Mouse (Mus musculus): ENCODE data around the gene Olfr93. TPM values are rescaled to one million over a fixed set of nuclear protein-coding genes. Genes with fewer than 3 reads are reported as not detected.

Gene Olfr93
- total and polyA plus RNA-seq, 3 experiments, result 0.27 TPM; not detected in 2

GRCm38 (mm10) chr17:37093289-37093688, 68.0 kb downstream of the Olfr93 start:
- no peak overlapping the region for H3K4me3 ChIP-seq (ENCODE audit: low read depth, low read length)
- no peaks in the 10 kb centered on the region for H3K27me3 ChIP-seq (ENCODE audit: insufficient read depth, low read length)
- TF ChIP-seq GATA1 (IDR thresholded peaks at IDR 0.05; ENCODE audit: borderline replicate concordance, low read length) (no peak), TAL1 (conservative IDR thresholded peaks at IDR 0.05; ENCODE audit: low read depth, low read length) (no peak), CTCF (IDR thresholded peaks at IDR 0.05; ENCODE audit: low read depth, low read length) (no peak), POLR2AphosphoS5 (IDR thresholded peaks at IDR 0.05; ENCODE audit: insufficient replicate concordance, low read depth, low read length) (no peak), GATA2 (IDR thresholded peaks at IDR 0.05; ENCODE audit: borderline replicate concordance, low read depth, low read length) (no peak)
- H3K9me3 ChIP-seq (replicated peaks), result no peaks in the 10 kb centered on the region
- ATAC-seq (ENCODE audit: extremely low read depth, insufficient number of reproducible peaks, low FRiP score, poor library complexity, severe bottlenecking) (no peak), DNase-seq (ENCODE audit: low spot score) (no peak)
- H3K36me3 ChIP-seq (replicated peaks), result no peaks in the 10 kb centered on the region
- no peaks in the 10 kb centered on the region for H3K4me1 ChIP-seq (ENCODE audit: insufficient read depth, low read depth, low read length)

DNA sequence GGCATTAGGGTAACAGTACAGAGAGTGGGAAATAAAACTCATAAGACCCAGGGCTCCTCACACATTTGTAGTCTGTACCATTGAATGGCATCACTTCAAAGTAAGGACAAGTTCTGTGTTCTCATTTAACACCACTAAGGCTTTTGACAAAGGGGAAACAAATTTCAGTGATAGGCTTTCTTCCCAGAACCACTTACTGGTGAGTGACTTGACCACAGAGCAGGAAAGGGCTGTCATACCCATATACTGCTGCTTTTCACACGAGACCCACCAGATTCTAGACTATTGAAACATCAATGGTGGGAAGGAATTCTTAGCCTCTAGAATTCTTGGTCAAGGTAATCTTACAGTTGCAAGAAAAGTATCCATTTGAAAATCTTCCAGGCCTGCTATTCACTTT, 69.1 kb downstream of the Olfr93 start:
- no peaks in the 10 kb centered on the region for H3K36me3 ChIP-seq (replicated peaks)
- H3K4me3 ChIP-seq (ENCODE audit: low read depth, low read length), result no peak overlapping the region
- DNase-seq (ENCODE audit: low spot score) (no peak), ATAC-seq (ENCODE audit: extremely low read depth, insufficient number of reproducible peaks, low FRiP score, poor library complexity, severe bottlenecking) (no peak)
- H3K4me1 ChIP-seq (ENCODE audit: insufficient read depth, low read depth, low read length), result no peaks in the 10 kb centered on the region
- H3K9me3 ChIP-seq (replicated peaks), result no peaks in the 10 kb centered on the region
- no peaks in the 10 kb centered on the region for H3K27me3 ChIP-seq (ENCODE audit: insufficient read depth, low read length)
- TF ChIP-seq GATA1 (IDR thresholded peaks at IDR 0.05; ENCODE audit: borderline replicate concordance, low read length), result no peak
- no peak for TF ChIP-seq POLR2AphosphoS5 (IDR thresholded peaks at IDR 0.05; ENCODE audit: insufficient replicate concordance, low read depth, low read length)
- no peak for TF ChIP-seq GATA2 (IDR thresholded peaks at IDR 0.05; ENCODE audit: borderline replicate concordance, low read depth, low read length)
- TF ChIP-seq TAL1 (conservative IDR thresholded peaks at IDR 0.05; ENCODE audit: low read depth, low read length), result no peak
- TF ChIP-seq CTCF (IDR thresholded peaks at IDR 0.05; ENCODE audit: low read depth, low read length), result no peak

Other genes with a start within 250 kb of the Olfr93 start
Only the 20 nearest of the 27 such genes appear.
- gene 2410137M14Rik, start 180.3 kb downstream of the Olfr93 start, total RNA-seq (2014; fragmentation: Nextera tagmentation), result not detected in 2 replicates
- 0.16 TPM in 1 of 2 replicates, not detected in the other for gene 2410137M14Rik, start 180.3 kb downstream of the Olfr93 start, total RNA-seq (2017)
- not detected in 2 replicates for gene 2410137M14Rik, start 180.3 kb downstream of the Olfr93 start, polyA plus RNA-seq (2012)
- not detected in 2 replicates for gene H2-M5, start 172.0 kb downstream of the Olfr93 start, total RNA-seq (2014; fragmentation: Nextera tagmentation)
- 0.11 TPM in 1 of 2 replicates, not detected in the other for gene H2-M5, start 172.0 kb downstream of the Olfr93 start, total RNA-seq (2017)
- not detected in 2 replicates for gene H2-M5, start 172.0 kb downstream of the Olfr93 start, polyA plus RNA-seq (2012)
- gene Zfp57, start 160.3 kb downstream of the Olfr93 start, total RNA-seq (2014; fragmentation: Nextera tagmentation), result not detected in 2 replicates
- 0.35 and 0.44 TPM in 2 replicates for gene Zfp57, start 160.3 kb downstream of the Olfr93 start, total RNA-seq (2017)
- not detected in 2 replicates for gene Zfp57, start 160.3 kb downstream of the Olfr93 start, polyA plus RNA-seq (2012)
- not detected in 2 replicates for gene Mog, start 138.1 kb downstream of the Olfr93 start, total RNA-seq (2014; fragmentation: Nextera tagmentation)
- gene Mog, start 138.1 kb downstream of the Olfr93 start, total RNA-seq (2017), result 0.05 TPM in 1 of 2 replicates, not detected in the other
- not detected in 2 replicates for gene Mog, start 138.1 kb downstream of the Olfr93 start, polyA plus RNA-seq (2012)
- 35.2 and 36.4 TPM in 2 replicates for gene Gabbr1, start 115.5 kb downstream of the Olfr93 start, total RNA-seq (2014; fragmentation: Nextera tagmentation)
- gene Gabbr1, start 115.5 kb downstream of the Olfr93 start, total RNA-seq (2017), result 11.7 and 12.4 TPM in 2 replicates
- 31.9 and 42.6 TPM in 2 replicates for gene Gabbr1, start 115.5 kb downstream of the Olfr93 start, polyA plus RNA-seq (2012)
- not detected in 2 replicates for gene Olfr90, start 73.0 kb downstream of the Olfr93 start, total RNA-seq (2014; fragmentation: Nextera tagmentation)
- 0.06 and 0.27 TPM in 2 replicates for gene Olfr90, start 73.0 kb downstream of the Olfr93 start, total RNA-seq (2017)
- not detected in 2 replicates for gene Olfr90, start 73.0 kb downstream of the Olfr93 start, polyA plus RNA-seq (2012)
- not detected in 2 replicates for gene Olfr91, start 63.2 kb downstream of the Olfr93 start, total RNA-seq (2014; fragmentation: Nextera tagmentation)
- 0.05 and 0.06 TPM in 2 replicates for gene Olfr91, start 63.2 kb downstream of the Olfr93 start, total RNA-seq (2017)
- gene Olfr91, start 63.2 kb downstream of the Olfr93 start, polyA plus RNA-seq (2012), result not detected in 2 replicates
- not detected in 2 replicates for gene Olfr92, start 41.4 kb downstream of the Olfr93 start, total RNA-seq (2014; fragmentation: Nextera tagmentation)
- not detected in 2 replicates for gene Olfr92, start 41.4 kb downstream of the Olfr93 start, total RNA-seq (2017)
- gene Olfr92, start 41.4 kb downstream of the Olfr93 start, polyA plus RNA-seq (2012), result not detected in 2 replicates
- not detected in 2 replicates for gene Ubd, start 32.4 kb upstream of the Olfr93 start, total RNA-seq (2014; fragmentation: Nextera tagmentation)
- gene Ubd, start 32.4 kb upstream of the Olfr93 start, total RNA-seq (2017), result not detected in 2 replicates
- not detected in 2 replicates for gene Ubd, start 32.4 kb upstream of the Olfr93 start, polyA plus RNA-seq (2012)
- not detected in 2 replicates for gene Olfr94, start 39.5 kb upstream of the Olfr93 start, total RNA-seq (2014; fragmentation: Nextera tagmentation)
- 0.06 and 0.11 TPM in 2 replicates for gene Olfr94, start 39.5 kb upstream of the Olfr93 start, total RNA-seq (2017)
- not detected in 2 replicates for gene Olfr94, start 39.5 kb upstream of the Olfr93 start, polyA plus RNA-seq (2012)
- not detected in 2 replicates for gene Olfr95, start 51.6 kb upstream of the Olfr93 start, total RNA-seq (2014; fragmentation: Nextera tagmentation)
- gene Olfr95, start 51.6 kb upstream of the Olfr93 start, total RNA-seq (2017), result under 0.01 and 0.05 TPM in 2 replicates
- not detected in 2 replicates for gene Olfr95, start 51.6 kb upstream of the Olfr93 start, polyA plus RNA-seq (2012)
- not detected in 2 replicates for gene Olfr96, start 58.7 kb upstream of the Olfr93 start, total RNA-seq (2014; fragmentation: Nextera tagmentation)
- 0.06 TPM in 1 of 2 replicates, not detected in the other for gene Olfr96, start 58.7 kb upstream of the Olfr93 start, total RNA-seq (2017)
- gene Olfr96, start 58.7 kb upstream of the Olfr93 start, polyA plus RNA-seq (2012), result not detected in 2 replicates
- not detected in 2 replicates for gene Olfr97, start 75.8 kb upstream of the Olfr93 start, total RNA-seq (2014; fragmentation: Nextera tagmentation)
- 0.11 and 0.35 TPM in 2 replicates for gene Olfr97, start 75.8 kb upstream of the Olfr93 start, total RNA-seq (2017)
- gene Olfr97, start 75.8 kb upstream of the Olfr93 start, polyA plus RNA-seq (2012), result not detected in 2 replicates
- not detected in 2 replicates for gene Olfr98, start 102.3 kb upstream of the Olfr93 start, total RNA-seq (2014; fragmentation: Nextera tagmentation)
- gene Olfr98, start 102.3 kb upstream of the Olfr93 start, total RNA-seq (2017), result not detected in 2 replicates
- not detected in 2 replicates for gene Olfr98, start 102.3 kb upstream of the Olfr93 start, polyA plus RNA-seq (2012)
- not detected in 2 replicates for gene H2-M3, start 108.7 kb upstream of the Olfr93 start, total RNA-seq (2014; fragmentation: Nextera tagmentation)
- gene H2-M3, start 108.7 kb upstream of the Olfr93 start, total RNA-seq (2017), result not detected in 2 replicates
- not detected in 2 replicates for gene H2-M3, start 108.7 kb upstream of the Olfr93 start, polyA plus RNA-seq (2012)
- not detected in 2 replicates for gene Olfr99, start 122.0 kb upstream of the Olfr93 start, total RNA-seq (2014; fragmentation: Nextera tagmentation)
- not detected in 2 replicates for gene Olfr99, start 122.0 kb upstream of the Olfr93 start, total RNA-seq (2017)
- gene Olfr99, start 122.0 kb upstream of the Olfr93 start, polyA plus RNA-seq (2012), result not detected in 2 replicates
- gene Olfr101, start 142.8 kb upstream of the Olfr93 start, total RNA-seq (2014; fragmentation: Nextera tagmentation), result not detected in 2 replicates
- 0.05 and 0.12 TPM in 2 replicates for gene Olfr101, start 142.8 kb upstream of the Olfr93 start, total RNA-seq (2017)
- gene Olfr101, start 142.8 kb upstream of the Olfr93 start, polyA plus RNA-seq (2012), result not detected in 2 replicates
- not detected in 2 replicates for gene Olfr102, start 155.6 kb upstream of the Olfr93 start, total RNA-seq (2014; fragmentation: Nextera tagmentation)
- gene Olfr102, start 155.6 kb upstream of the Olfr93 start, total RNA-seq (2017), result 0.12 TPM in 1 of 2 replicates, not detected in the other
- not detected in 2 replicates for gene Olfr102, start 155.6 kb upstream of the Olfr93 start, polyA plus RNA-seq (2012)
- not detected in 2 replicates for gene Olfr103, start 178.2 kb upstream of the Olfr93 start, total RNA-seq (2014; fragmentation: Nextera tagmentation)
- gene Olfr103, start 178.2 kb upstream of the Olfr93 start, total RNA-seq (2017), result 0.05 TPM in 1 of 2 replicates, not detected in the other
- gene Olfr103, start 178.2 kb upstream of the Olfr93 start, polyA plus RNA-seq (2012), result not detected in 2 replicates
- gene Olfr104-ps, start 198.1 kb upstream of the Olfr93 start, total RNA-seq (2014; fragmentation: Nextera tagmentation), result not detected in 2 replicates
- 0.06 and 0.16 TPM in 2 replicates for gene Olfr104-ps, start 198.1 kb upstream of the Olfr93 start, total RNA-seq (2017)
- gene Olfr104-ps, start 198.1 kb upstream of the Olfr93 start, polyA plus RNA-seq (2012), result not detected in 2 replicates